Mouse (Mus musculus): ENCODE data around the gene Olfr360. TPM values are rescaled to one million over a fixed set of nuclear protein-coding genes. Genes with fewer than 3 reads are reported as not detected.
"Not testable (repeated sequence)": the region's sequence is repeated elsewhere in the genome, so short reads cannot be mapped to it uniquely, and the experiment has no call there.

The Olfr360 gene
- not detected in 2 replicates for total RNA-seq (2014; fragmentation: Nextera tagmentation)
- 0.16 TPM in 1 of 2 replicates, not detected in the other for total RNA-seq (2017)
- not detected in 2 replicates for polyA plus RNA-seq (2012)

DNA sequence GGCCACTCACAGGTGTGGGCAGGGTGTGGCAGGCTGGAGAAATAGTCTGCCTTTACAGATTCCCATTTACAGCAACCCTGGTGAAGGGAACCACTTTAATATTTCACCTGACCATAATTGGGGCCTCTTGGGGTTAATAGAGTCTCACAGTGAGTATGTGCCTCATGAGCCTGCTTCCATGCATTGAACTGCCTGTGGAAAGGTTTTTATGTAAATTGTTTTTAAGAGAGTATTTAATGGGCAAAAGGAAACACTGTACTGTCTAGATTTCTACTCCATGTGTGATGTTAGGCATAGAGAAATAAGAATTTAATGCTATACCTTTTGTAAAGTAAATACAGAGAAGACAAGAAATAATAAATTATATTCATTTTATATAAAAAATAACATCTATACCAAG is at the start of gene Olfr360:
Gene Olfr360, plus strand, starts transcription at position 301 of the 400 bp plus-strand sequence.
- TF ChIP-seq TAL1 (conservative IDR thresholded peaks at IDR 0.05; ENCODE audit: low read depth, low read length) = no peak
- TF ChIP-seq GATA1 (IDR thresholded peaks at IDR 0.05; ENCODE audit: borderline replicate concordance, low read length) = no peak
- no peak for TF ChIP-seq POLR2AphosphoS5 (IDR thresholded peaks at IDR 0.05; ENCODE audit: insufficient replicate concordance, low read depth, low read length)
- no peak for TF ChIP-seq CTCF (IDR thresholded peaks at IDR 0.05; ENCODE audit: low read depth, low read length)
- TF ChIP-seq GATA2 (IDR thresholded peaks at IDR 0.05; ENCODE audit: borderline replicate concordance, low read depth, low read length) = no peak
- Histone ChIP-seq H3K27me3 (ENCODE audit: insufficient read depth, low read length) (no peaks in the 10 kb centered on the region), H3K36me3 (replicated peaks) (no peaks in the 10 kb centered on the region), H3K4me1 (ENCODE audit: insufficient read depth, low read depth, low read length) (no peaks in the 10 kb centered on the region), H3K9me3 (replicated peaks) (no peaks in the 10 kb centered on the region), H3K4me3 (ENCODE audit: low read depth, low read length) (no peak within 1 kb of the TSS)
- no peak for DNase-seq (ENCODE audit: low spot score)
- no peak for ATAC-seq (ENCODE audit: extremely low read depth, insufficient number of reproducible peaks, low FRiP score, poor library complexity, severe bottlenecking)

DNA sequence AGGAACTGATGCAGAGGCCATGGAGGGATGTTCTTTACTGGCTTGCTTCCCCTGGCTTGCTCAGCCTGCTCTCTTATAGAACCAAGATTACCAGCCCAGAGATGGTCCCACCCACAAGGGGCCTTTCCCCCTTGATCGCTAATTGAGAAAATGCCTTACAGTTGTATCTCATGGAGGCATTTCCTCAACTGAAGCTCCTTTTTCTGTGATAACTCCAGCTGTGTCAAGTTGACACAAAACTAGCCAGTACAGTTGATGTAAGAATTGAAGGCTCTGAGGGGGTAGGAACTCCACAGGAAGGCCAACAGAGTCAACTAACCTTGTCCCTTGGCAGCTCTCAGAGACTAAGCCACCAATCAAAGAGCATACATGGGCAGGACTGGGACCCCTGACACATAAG is 23.6 kb downstream of the Olfr360 start, which contains the start of gene Olfr361:
Gene Olfr361, minus strand, starts transcription at position 101 of the 400 bp plus-strand sequence.
- H3K4me1 ChIP-seq (ENCODE audit: insufficient read depth, low read depth, low read length); ATAC-seq (ENCODE audit: extremely low read depth, insufficient number of reproducible peaks, low FRiP score, poor library complexity, severe bottlenecking); H3K9me3 ChIP-seq (replicated peaks); H3K4me3 ChIP-seq (ENCODE audit: low read depth, low read length); DNase-seq (ENCODE audit: low spot score); H3K27me3 ChIP-seq (ENCODE audit: insufficient read depth, low read length); H3K36me3 ChIP-seq (replicated peaks): not testable (repeated sequence)

DNA sequence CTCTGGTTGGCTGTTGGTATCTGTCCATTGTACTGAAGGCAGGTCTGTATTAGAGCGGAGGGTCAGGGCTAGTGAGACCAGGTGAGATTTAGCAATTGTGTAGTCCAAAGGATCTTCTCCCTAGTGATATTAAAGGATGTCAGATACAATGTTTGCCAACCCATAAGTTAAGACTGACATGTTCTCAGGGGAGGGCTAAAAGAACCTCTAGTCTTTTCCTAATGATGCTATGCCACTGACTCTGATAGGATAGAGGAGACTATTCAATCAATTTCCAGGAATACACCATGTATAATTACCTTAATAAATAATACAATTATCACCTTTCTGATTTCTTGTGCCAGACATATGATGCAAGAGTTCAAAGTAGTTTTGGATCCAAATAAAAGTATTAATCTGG is 52.3 kb downstream of the Olfr360 start, which contains the start of gene Olfr362:
Gene Olfr362, minus strand, starts transcription at position 101 of the 400 bp plus-strand sequence.
- H3K36me3 ChIP-seq (replicated peaks) = no peaks in the 10 kb centered on the region
- H3K27me3 ChIP-seq (ENCODE audit: insufficient read depth, low read length) = no peaks in the 10 kb centered on the region
- H3K9me3 ChIP-seq (replicated peaks) = no peaks in the 10 kb centered on the region
- H3K4me3 ChIP-seq (ENCODE audit: low read depth, low read length) = no peak within 1 kb of the TSS
- no peak for TF ChIP-seq GATA2 (IDR thresholded peaks at IDR 0.05; ENCODE audit: borderline replicate concordance, low read depth, low read length)
- no peak for TF ChIP-seq CTCF (IDR thresholded peaks at IDR 0.05; ENCODE audit: low read depth, low read length)
- TF ChIP-seq TAL1 (conservative IDR thresholded peaks at IDR 0.05; ENCODE audit: low read depth, low read length) = no peak
- no peak for TF ChIP-seq GATA1 (IDR thresholded peaks at IDR 0.05; ENCODE audit: borderline replicate concordance, low read length)
- no peak for TF ChIP-seq POLR2AphosphoS5 (IDR thresholded peaks at IDR 0.05; ENCODE audit: insufficient replicate concordance, low read depth, low read length)
- DNase-seq (ENCODE audit: low spot score) (no peak), ATAC-seq (ENCODE audit: extremely low read depth, insufficient number of reproducible peaks, low FRiP score, poor library complexity, severe bottlenecking) (no peak)
- H3K4me1 ChIP-seq (ENCODE audit: insufficient read depth, low read depth, low read length) = no peaks in the 10 kb centered on the region

Other genes with a start within 250 kb of the Olfr360 start
- gene Olfr3, start 248.7 kb upstream of the Olfr360 start, total RNA-seq (2014; fragmentation: Nextera tagmentation) = not detected in 2 replicates
- gene Olfr3, start 248.7 kb upstream of the Olfr360 start, total RNA-seq (2017) = 0.11 and 0.12 TPM in 2 replicates
- not detected in 2 replicates for gene Olfr3, start 248.7 kb upstream of the Olfr360 start, polyA plus RNA-seq (2012)
- not detected in 2 replicates for gene Olfr350, start 219.4 kb upstream of the Olfr360 start, total RNA-seq (2014; fragmentation: Nextera tagmentation)
- 0.22 and 0.23 TPM in 2 replicates for gene Olfr350, start 219.4 kb upstream of the Olfr360 start, total RNA-seq (2017)
- not detected in 2 replicates for gene Olfr350, start 219.4 kb upstream of the Olfr360 start, polyA plus RNA-seq (2012)
- gene Olfr351, start 203.1 kb upstream of the Olfr360 start, total RNA-seq (2014; fragmentation: Nextera tagmentation) = not detected in 2 replicates
- 0.16 and 0.41 TPM in 2 replicates for gene Olfr351, start 203.1 kb upstream of the Olfr360 start, total RNA-seq (2017)
- gene Olfr351, start 203.1 kb upstream of the Olfr360 start, polyA plus RNA-seq (2012) = not detected in 2 replicates
- gene Olfr352, start 197.3 kb upstream of the Olfr360 start, total RNA-seq (2014; fragmentation: Nextera tagmentation) = not detected in 2 replicates
- 0.05 TPM in 1 of 2 replicates, not detected in the other for gene Olfr352, start 197.3 kb upstream of the Olfr360 start, total RNA-seq (2017)
- not detected in 2 replicates for gene Olfr352, start 197.3 kb upstream of the Olfr360 start, polyA plus RNA-seq (2012)
- gene Olfr353, start 172.8 kb upstream of the Olfr360 start, total RNA-seq (2014; fragmentation: Nextera tagmentation) = not detected in 2 replicates
- gene Olfr353, start 172.8 kb upstream of the Olfr360 start, total RNA-seq (2017) = 0.05 and 0.12 TPM in 2 replicates
- not detected in 2 replicates for gene Olfr353, start 172.8 kb upstream of the Olfr360 start, polyA plus RNA-seq (2012)
- gene Olfr354, start 160.1 kb upstream of the Olfr360 start, total RNA-seq (2014; fragmentation: Nextera tagmentation) = not detected in 2 replicates
- gene Olfr354, start 160.1 kb upstream of the Olfr360 start, total RNA-seq (2017) = 0.16 and 0.17 TPM in 2 replicates
- gene Olfr354, start 160.1 kb upstream of the Olfr360 start, polyA plus RNA-seq (2012) = not detected in 2 replicates
- not detected in 2 replicates for gene Olfr355, start 136.8 kb upstream of the Olfr360 start, total RNA-seq (2014; fragmentation: Nextera tagmentation)
- gene Olfr355, start 136.8 kb upstream of the Olfr360 start, total RNA-seq (2017) = 0.06 and 0.11 TPM in 2 replicates
- not detected in 2 replicates for gene Olfr355, start 136.8 kb upstream of the Olfr360 start, polyA plus RNA-seq (2012)
- not detected in 2 replicates for gene Olfr356, start 128.6 kb upstream of the Olfr360 start, total RNA-seq (2014; fragmentation: Nextera tagmentation)
- gene Olfr356, start 128.6 kb upstream of the Olfr360 start, total RNA-seq (2017) = not detected in 2 replicates
- gene Olfr356, start 128.6 kb upstream of the Olfr360 start, polyA plus RNA-seq (2012) = not detected in 2 replicates
- not detected in 2 replicates for gene Olfr357, start 71.9 kb upstream of the Olfr360 start, total RNA-seq (2014; fragmentation: Nextera tagmentation)
- 0.06 and 0.11 TPM in 2 replicates for gene Olfr357, start 71.9 kb upstream of the Olfr360 start, total RNA-seq (2017)
- not detected in 2 replicates for gene Olfr357, start 71.9 kb upstream of the Olfr360 start, polyA plus RNA-seq (2012)
- not detected in 2 replicates for gene Olfr358, start 56.4 kb upstream of the Olfr360 start, total RNA-seq (2014; fragmentation: Nextera tagmentation)
- gene Olfr358, start 56.4 kb upstream of the Olfr360 start, total RNA-seq (2017) = 0.05 and 0.06 TPM in 2 replicates
- gene Olfr358, start 56.4 kb upstream of the Olfr360 start, polyA plus RNA-seq (2012) = not detected in 2 replicates
- gene Olfr361, start 23.5 kb downstream of the Olfr360 start, total RNA-seq (2014; fragmentation: Nextera tagmentation) = not detected in 2 replicates
- 0.06 and 0.11 TPM in 2 replicates for gene Olfr361, start 23.5 kb downstream of the Olfr360 start, total RNA-seq (2017)
- not detected in 2 replicates for gene Olfr361, start 23.5 kb downstream of the Olfr360 start, polyA plus RNA-seq (2012)
- gene Olfr362, start 52.2 kb downstream of the Olfr360 start, total RNA-seq (2014; fragmentation: Nextera tagmentation) = not detected in 2 replicates
- 0.16 TPM in 1 of 2 replicates, not detected in the other for gene Olfr362, start 52.2 kb downstream of the Olfr360 start, total RNA-seq (2017)
- gene Olfr362, start 52.2 kb downstream of the Olfr360 start, polyA plus RNA-seq (2012) = not detected in 2 replicates
- not detected in 2 replicates for gene Olfr364-ps1, start 73.6 kb downstream of the Olfr360 start, total RNA-seq (2014; fragmentation: Nextera tagmentation)
- gene Olfr364-ps1, start 73.6 kb downstream of the Olfr360 start, total RNA-seq (2017) = 0.06 and 0.27 TPM in 2 replicates
- gene Olfr364-ps1, start 73.6 kb downstream of the Olfr360 start, polyA plus RNA-seq (2012) = not detected in 2 replicates
- gene Olfr365, start 122.5 kb downstream of the Olfr360 start, total RNA-seq (2014; fragmentation: Nextera tagmentation) = not detected in 2 replicates
- 0.05 and 0.17 TPM in 2 replicates for gene Olfr365, start 122.5 kb downstream of the Olfr360 start, total RNA-seq (2017)
- not detected in 2 replicates for gene Olfr365, start 122.5 kb downstream of the Olfr360 start, polyA plus RNA-seq (2012)
- not detected in 2 replicates for gene Olfr366, start 145.8 kb downstream of the Olfr360 start, total RNA-seq (2014; fragmentation: Nextera tagmentation)
- gene Olfr366, start 145.8 kb downstream of the Olfr360 start, total RNA-seq (2017) = 0.06 and 0.11 TPM in 2 replicates
- not detected in 2 replicates for gene Olfr366, start 145.8 kb downstream of the Olfr360 start, polyA plus RNA-seq (2012)

All from G1E (cell line).